Mouse (Mus musculus) heart, embryonic 11.5 days (tissue): ENCODE measurements around the gene Hsd17b6. TPM values are rescaled to one million over a fixed set of nuclear protein-coding genes. Genes with fewer than 3 reads are reported as not detected.

Experiments
- ATAC-seq: fragments of 200-750 bp; cut with Nextera tagmentation; replicated peaks from 2 replicates; pipeline ENCODE4 v1.8.0; 2017; ENCODE audit warnings: moderate library complexity; ENCODE audit not compliant: insufficient number of reproducible peaks, low FRiP score, low TSS enrichment
- H3K27ac ChIP-seq: fragments of 300-500 bp; sonication (generic); 2 replicates; pipeline ENCODE4 v1.5.1; 2014; ENCODE audit warnings: mild to moderate bottlenecking, low read depth, low read length
- H3K27me3 ChIP-seq: fragments of 300-500 bp; sonication (generic); 2 replicates; pipeline ENCODE4 v1.6.1; 2014; ENCODE audit warnings: mild to moderate bottlenecking, low read length, mixed read lengths; ENCODE audit not compliant: control insufficient read depth, insufficient read depth
- H3K36me3 ChIP-seq: fragments of 300-500 bp; sonication (generic); 2 replicates; pipeline ENCODE4 v1.6.1; 2014; ENCODE audit warnings: mild to moderate bottlenecking, low read length, moderate library complexity, mixed read lengths; ENCODE audit not compliant: control insufficient read depth, insufficient read depth
- H3K4me1 ChIP-seq: fragments of 300-500 bp; sonication (generic); 2 replicates; pipeline ENCODE4 v1.6.1; 2014; ENCODE audit warnings: low read length; ENCODE audit not compliant: control insufficient read depth, insufficient read depth
- H3K4me2 ChIP-seq: fragments of 300-500 bp; sonication (generic); 2 replicates; pipeline ENCODE4 v1.6.1; 2014; ENCODE audit warnings: mild to moderate bottlenecking, moderate library complexity
- H3K4me3 ChIP-seq: fragments of 300-500 bp; sonication (generic); 2 replicates; pipeline ENCODE4 v1.5.1; 2014; ENCODE audit warnings: low read depth, low read length
- H3K9ac ChIP-seq: fragments of 300-500 bp; sonication (generic); 2 replicates; pipeline ENCODE4 v1.6.1; 2014; ENCODE audit warnings: mild to moderate bottlenecking, low read depth, low read length, moderate library complexity
- H3K9me3 ChIP-seq: fragments of 300-500 bp; sonication (generic); replicated peaks from 2 replicates; pipeline ENCODE4 v1.6.1; 2016; ENCODE audit warnings: low read length; ENCODE audit not compliant: control insufficient read depth
- WGBS: fragments of 180-500 bp; shearing (Covaris S2); extraction: QIAGEN DNeasy Blood & Tissue Kit; methylation state at CpG from one replicate; pipeline ENCODE4 v1.1.7; 2014; ENCODE audit not compliant: insufficient replicate concordance; 5-methylcytosine and 5-hydroxymethylcytosine counted together
- polyA plus RNA-seq: library from polyadenylated mRNA; unstranded; fragments of >200 nt; fragmentation: Nextera tagmentation; extraction: Ambion mirVana; gene quantifications from 2 replicates; pipeline ENCODE4 v1.2.1, GENCODE M21; 2014

Gene Hsd17b6
- polyA plus RNA-seq, 1 experiment from 2014 or later = not detected

- H3K36me3 ChIP-seq = peaks cover 25% of the 10 kb centered on the region
Observed at GRCm38 (mm10) chr10:128041636-128042035, 34.2 kb upstream of the Hsd17b6 start.

GRCm38 (mm10) chr10:128040293-128040692 is 32.9 kb upstream of the Hsd17b6 start:
- Histone ChIP-seq H3K4me1 (peaks cover 64% of the 10 kb centered on the region), H3K4me3 (no peak overlapping the region), H3K36me3 (peaks cover 16% of the 10 kb centered on the region), H3K4me2 (no peak overlapping the region), H3K27me3 (no peaks in the 10 kb centered on the region), H3K27ac (no peak overlapping the region), H3K9me3 (no peaks in the 10 kb centered on the region), H3K9ac (no peak overlapping the region)
- WGBS = 82% methylated on average over 5 of the region's 5 CpGs
- no peak for ATAC-seq

More at GRCm38 (mm10) chr10:128041636-128042035, 34.2 kb upstream of the Hsd17b6 start:
- H3K9me3 ChIP-seq = no peaks in the 10 kb centered on the region
- no peaks in the 10 kb centered on the region for H3K27me3 ChIP-seq
- 77% methylated on average over 4 of the region's 4 CpGs for WGBS
- H3K4me2 ChIP-seq = no peak overlapping the region
- H3K4me3 ChIP-seq = no peak overlapping the region
- H3K9ac ChIP-seq = 0 out of 2 replicates have a peak overlapping the region, but pooled peaks have one; percentile 22
- peaks cover 64% of the 10 kb centered on the region for H3K4me1 ChIP-seq
- H3K27ac ChIP-seq = no peak overlapping the region
- ATAC-seq = no peak

GRCm38 (mm10) chr10:128039858-128040257 is 32.4 kb upstream of the Hsd17b6 start:
- Histone ChIP-seq H3K27me3 (no peaks in the 10 kb centered on the region), H3K4me2 (no peak overlapping the region), H3K4me1 (peaks cover 62% of the 10 kb centered on the region), H3K4me3 (no peak overlapping the region), H3K36me3 (peaks cover 14% of the 10 kb centered on the region), H3K27ac (no peak overlapping the region), H3K9me3 (no peaks in the 10 kb centered on the region), H3K9ac (no peak overlapping the region)
- 72% methylated on average over 3 of the region's 3 CpGs for WGBS
- ATAC-seq = no peak

GRCm38 (mm10) chr10:128039167-128039566 is 31.8 kb upstream of the Hsd17b6 start:
- no peak overlapping the region for H3K4me3 ChIP-seq
- peaks cover 59% of the 10 kb centered on the region for H3K4me1 ChIP-seq
- H3K27ac ChIP-seq = 0 out of 2 replicates have a peak overlapping the region, but pooled peaks have one; percentile 41
- peaks cover 11% of the 10 kb centered on the region for H3K36me3 ChIP-seq
- no peak for ATAC-seq
- 0 out of 2 replicates have a peak overlapping the region, but pooled peaks have one; percentile 24 for H3K9ac ChIP-seq
- 48% methylated on average over 5 of the region's 5 CpGs for WGBS
- peak overlapping the region; percentile 45 for H3K4me2 ChIP-seq
- no peaks in the 10 kb centered on the region for H3K27me3 ChIP-seq
- no peaks in the 10 kb centered on the region for H3K9me3 ChIP-seq

- Histone ChIP-seq H3K4me3 (peak overlapping the region; percentile 3; the same call in 1 of the 2 replicates), H3K9ac (no peak overlapping the region), H3K36me3 (peaks cover 6% of the 10 kb centered on the region), H3K27ac (no peak overlapping the region), H3K27me3 (no peaks in the 10 kb centered on the region), H3K9me3 (no peaks in the 10 kb centered on the region), H3K4me1 (peaks cover 47% of the 10 kb centered on the region), H3K4me2 (peak overlapping the region; percentile 45)
- ATAC-seq = no peak
- WGBS = 82% methylated on average over 3 of the region's 3 CpGs
Observed at GRCm38 (mm10) chr10:128037921-128038320, 30.5 kb upstream of the Hsd17b6 start.

- no peaks in the 10 kb centered on the region for H3K9me3 ChIP-seq
- 2% methylated on average over 10 of the region's 10 CpGs for WGBS
- peak overlapping the region; percentile 100 for H3K9ac ChIP-seq
- H3K4me1 ChIP-seq = peaks cover 36% of the 10 kb centered on the region
- no peaks in the 10 kb centered on the region for H3K27me3 ChIP-seq
- peak overlapping the region; percentile 98 for H3K27ac ChIP-seq
- peak overlapping the region; percentile 100 for H3K4me3 ChIP-seq
- H3K4me2 ChIP-seq = peak overlapping the region; percentile 87
- ATAC-seq = 0 out of 2 replicates have a peak, but pooled peaks have one; percentile 8
- peaks cover 6% of the 10 kb centered on the region for H3K36me3 ChIP-seq
Observed at GRCm38 (mm10) chr10:128036746-128037425, 29.5 kb upstream of the Hsd17b6 start.

GRCm38 (mm10) chr10:128030860-128031259 is 23.4 kb upstream of the Hsd17b6 start:
- H3K27ac ChIP-seq = no peak overlapping the region
- peaks cover 4% of the 10 kb centered on the region; the same call in 1 of the 2 replicates for H3K4me1 ChIP-seq
- no peak overlapping the region for H3K4me3 ChIP-seq
- peaks cover 6% of the 10 kb centered on the region for H3K36me3 ChIP-seq
- H3K9me3 ChIP-seq = no peaks in the 10 kb centered on the region
- no peaks in the 10 kb centered on the region for H3K27me3 ChIP-seq
- ATAC-seq = no peak
- WGBS = 65% methylated on average over 2 of the region's 2 CpGs
- H3K9ac ChIP-seq = no peak overlapping the region
- H3K4me2 ChIP-seq = no peak overlapping the region

- no peaks in the 10 kb centered on the region for H3K9me3 ChIP-seq
- H3K4me3 ChIP-seq = no peak overlapping the region
- no peak overlapping the region for H3K4me2 ChIP-seq
- 91% methylated on average over 7 of the region's 7 CpGs for WGBS
- H3K4me1 ChIP-seq = peaks cover 4% of the 10 kb centered on the region; the same call in 1 of the 2 replicates
- H3K27me3 ChIP-seq = no peaks in the 10 kb centered on the region
- no peak overlapping the region for H3K27ac ChIP-seq
- no peak overlapping the region for H3K9ac ChIP-seq
- H3K36me3 ChIP-seq = peaks cover 10% of the 10 kb centered on the region
- no peak for ATAC-seq
Observed at GRCm38 (mm10) chr10:128029931-128030330, 22.5 kb upstream of the Hsd17b6 start.

GRCm38 (mm10) chr10:128023496-128023895 is 16.1 kb upstream of the Hsd17b6 start:
- Histone ChIP-seq H3K4me1 (no peaks in the 10 kb centered on the region), H3K27ac (no peak overlapping the region), H3K9ac (no peak overlapping the region), H3K4me3 (no peak overlapping the region), H3K27me3 (no peaks in the 10 kb centered on the region), H3K4me2 (no peak overlapping the region), H3K9me3 (no peaks in the 10 kb centered on the region), H3K36me3 (peaks cover 29% of the 10 kb centered on the region)
- WGBS = 92% methylated on average over 10 of the region's 10 CpGs
- ATAC-seq = no peak
